ENCODE assay signal across 22 mouse cellular contexts in genomic region chr10:87521646-87522045, GRCm38 (mm10). TPM values are rescaled to one million over a fixed set of nuclear protein-coding genes. Genes with fewer than 3 reads are reported as not detected.
DNase-seq lines count a peak whose midpoint lies in the region; ATAC-seq and TF ChIP-seq lines count a peak whose summit lies in the region.
"Had no signal": no experiment of that assay in that cellular context is flagged by ENCODE, and none has a peak within 500 bp of the region (broad histone marks: within the 10 kb centered on the region; RNA-seq: fewer than 3 reads in every experiment).

Gene Pah (plus strand): TSS chr10:87521795.

- no peaks in the 10 kb centered on the region for H3K36me3 ChIP-seq in heart, embryonic 11.5 days (ENCODE audit: control insufficient read depth, insufficient read depth, low read length)
- no peaks in the 10 kb centered on the region for H3K36me3 ChIP-seq in heart, embryonic 12.5 days
- H3K36me3 ChIP-seq in liver, adult 2 months (ENCODE audit: control insufficient read depth, insufficient read depth, low read length): peaks cover 12% of the 10 kb centered on the region
- no peaks in the 10 kb centered on the region for H3K36me3 ChIP-seq in forebrain, embryonic 12.5 days (replicated peaks)
- H3K36me3 ChIP-seq: heart, embryonic 10.5 days; hindbrain, embryonic 13.5 days; intestine, embryonic 15.5 days; midbrain, embryonic 10.5 days; neural tube, embryonic 15.5 days had no signal

- H3K4me2 ChIP-seq in heart, embryonic 11.5 days: no peak within 1 kb of the TSS
- no peak within 1 kb of the TSS for H3K4me2 ChIP-seq in heart, embryonic 12.5 days
- H3K4me2 ChIP-seq in forebrain, embryonic 12.5 days: no peak within 1 kb of the TSS
- H3K4me2 ChIP-seq: forebrain, embryonic 13.5 days; hindbrain, embryonic 13.5 days; intestine, embryonic 15.5 days; neural tube, embryonic 15.5 days had no signal

- 84% methylated on average over 5 of the region's 5 CpGs for WGBS in heart, embryonic 11.5 days (ENCODE audit: insufficient replicate concordance)
- 70% methylated on average over 5 of the region's 5 CpGs for WGBS in heart, embryonic 12.5 days
- 19% methylated on average over 5 of the region's 5 CpGs for WGBS in liver, adult 2 months
- 93% methylated on average over 5 of the region's 5 CpGs for WGBS in forebrain, embryonic 12.5 days

- H3K4me1 ChIP-seq in heart, embryonic 11.5 days (ENCODE audit: control insufficient read depth, insufficient read depth, low read length): no peaks in the 10 kb centered on the region
- no peaks in the 10 kb centered on the region for H3K4me1 ChIP-seq in heart, embryonic 12.5 days (replicated peaks)
- H3K4me1 ChIP-seq in liver, adult 2 months (ENCODE audit: control insufficient read depth, insufficient read depth, low read length): peaks cover 17% of the 10 kb centered on the region
- H3K4me1 ChIP-seq in forebrain, embryonic 12.5 days: no peaks in the 10 kb centered on the region
- H3K4me1 ChIP-seq: forebrain, embryonic 13.5 days; heart, embryonic 10.5 days; hindbrain, embryonic 13.5 days; intestine, embryonic 15.5 days; midbrain, embryonic 10.5 days; neural tube, embryonic 15.5 days had no signal

- no peak for TF ChIP-seq CTCF in liver, adult 2 months (IDR thresholded peaks at IDR 0.05; ENCODE audit: low read depth, low read length)

- H3K9me3 ChIP-seq in heart, embryonic 11.5 days (replicated peaks; ENCODE audit: control insufficient read depth, low read length): no peaks in the 10 kb centered on the region
- H3K9me3 ChIP-seq in heart, embryonic 12.5 days (replicated peaks): no peaks in the 10 kb centered on the region
- H3K9me3 ChIP-seq in forebrain, embryonic 12.5 days: no peaks in the 10 kb centered on the region
- H3K9me3 ChIP-seq: forebrain, embryonic 13.5 days; heart, embryonic 10.5 days; hindbrain, embryonic 13.5 days; intestine, embryonic 15.5 days; midbrain, embryonic 10.5 days; neural tube, embryonic 15.5 days had no signal

- peaks cover 26% of the 10 kb centered on the region for H3K79me2 ChIP-seq in liver, adult 2 months (ENCODE audit: control insufficient read depth, insufficient read depth, low read length)

- TF ChIP-seq POLR2A in liver, adult 2 months (IDR thresholded peaks at IDR 0.05; ENCODE audit: extremely low read depth, insufficient read depth, low read length): no peak; the same call in 1 of the 2 replicates

- H3K9ac ChIP-seq in heart, embryonic 11.5 days (ENCODE audit: low read depth, low read length): no peak within 1 kb of the TSS
- H3K9ac ChIP-seq in heart, embryonic 12.5 days: no peak within 1 kb of the TSS
- peak within 1 kb of the TSS; percentile 93 for H3K9ac ChIP-seq in liver, adult 2 months (ENCODE audit: low read depth, low read length)
- no peak within 1 kb of the TSS for H3K9ac ChIP-seq in forebrain, embryonic 12.5 days
- H3K9ac ChIP-seq: forebrain, embryonic 13.5 days; hindbrain, embryonic 13.5 days; intestine, embryonic 15.5 days; neural tube, embryonic 15.5 days had no signal

- H3K27me3 ChIP-seq in heart, embryonic 11.5 days (ENCODE audit: control insufficient read depth, insufficient read depth, low read length): no peaks in the 10 kb centered on the region
- H3K27me3 ChIP-seq in heart, embryonic 12.5 days (replicated peaks): no peaks in the 10 kb centered on the region
- no peaks in the 10 kb centered on the region for H3K27me3 ChIP-seq in liver, adult 2 months (ENCODE audit: control insufficient read depth, insufficient read depth, low read length)
- peaks cover 8% of the 10 kb centered on the region; the same call in 1 of the 2 replicates for H3K27me3 ChIP-seq in forebrain, embryonic 12.5 days
- H3K27me3 ChIP-seq: CH12.LX; forebrain, embryonic 13.5 days; hindbrain, embryonic 13.5 days; intestine, embryonic 15.5 days; neural tube, embryonic 15.5 days had no signal

- peak; percentile 12 for DNase-seq in adrenal gland, postnatal 10 days
- DNase-seq in adrenal gland, postnatal 25 days: no peak
- DNase-seq in liver, adult 2 months (ENCODE audit: extremely low read depth, low read depth, low spot score): peak; percentile 99
- no peak for DNase-seq in thymus, postnatal 0 days (ENCODE audit: low spot score)
- no peak for DNase-seq in gastrocnemius, adult 8-10 months (ENCODE audit: low spot score in 2 of 2)
- DNase-seq: cerebellum, adult 2 months; layer of hippocampus, adult 9-11 months; lung, adult 18-20 months; lung, postnatal 36 days; right cerebral cortex, postnatal 4 days; thymus, adult 18-20 months had no signal

- ATAC-seq in heart, embryonic 11.5 days (replicated peaks; ENCODE audit: insufficient number of reproducible peaks, low FRiP score, low TSS enrichment): 0 out of 2 replicates have a peak, but pooled peaks have one; percentile 35
- ATAC-seq in heart, embryonic 12.5 days (ENCODE audit: insufficient number of reproducible peaks, low FRiP score): no peak
- ATAC-seq in forebrain, embryonic 12.5 days (ENCODE audit: low FRiP score): no peak
- ATAC-seq: forebrain, embryonic 13.5 days; intestine, embryonic 15.5 days had no signal

- no peak within 1 kb of the TSS for H3K4me3 ChIP-seq in heart, embryonic 11.5 days (ENCODE audit: low read depth, low read length)
- H3K4me3 ChIP-seq in heart, embryonic 12.5 days: no peak within 1 kb of the TSS
- H3K4me3 ChIP-seq in liver, adult 2 months (ENCODE audit: insufficient read depth, low read depth, low read length): peak within 1 kb of the TSS; percentile 98
- no peak within 1 kb of the TSS for H3K4me3 ChIP-seq in forebrain, embryonic 12.5 days (replicated peaks)
- H3K4me3 ChIP-seq: forebrain, embryonic 13.5 days; heart, embryonic 10.5 days; hindbrain, embryonic 13.5 days; intestine, embryonic 15.5 days; midbrain, embryonic 10.5 days; neural tube, embryonic 15.5 days had no signal

- H3K27ac ChIP-seq in heart, embryonic 11.5 days (ENCODE audit: low read depth, low read length): no peak within 1 kb of the TSS
- H3K27ac ChIP-seq in heart, embryonic 12.5 days (ENCODE audit: poor library complexity, severe bottlenecking): no peak within 1 kb of the TSS
- H3K27ac ChIP-seq in liver, adult 2 months (replicated peaks; ENCODE audit: insufficient read depth, low read depth, low read length): peak within 1 kb of the TSS; percentile 99
- H3K27ac ChIP-seq in forebrain, embryonic 12.5 days: no peak within 1 kb of the TSS
- H3K27ac ChIP-seq: forebrain, embryonic 13.5 days; heart, embryonic 10.5 days; hindbrain, embryonic 13.5 days; intestine, embryonic 15.5 days; midbrain, embryonic 10.5 days; neural tube, embryonic 15.5 days had no signal

RNA-seq across cellular contexts. Expression of gene Pah, which starts in this region (rescaled TPM):
- 10 to 100 TPM; 25.9 to 64.4 TPM for total RNA-seq in adrenal gland, postnatal 10 days (2021)
- 4.9 TPM in 1 of 2 replicates, not detected in the other for total RNA-seq in adrenal gland, postnatal 25 days (2021)
- 0.18 and 0.31 TPM in 2 replicates for polyA plus RNA-seq in heart, embryonic 11.5 days (2014; fragmentation: Nextera tagmentation; extraction: Ambion mirVana)
- polyA plus RNA-seq in heart, embryonic 12.5 days (2016; fragmentation: Nextera tagmentation; extraction: Ambion mirVana): not detected in 2 replicates
- total RNA-seq in liver, adult 2 months (2014; rRNA removed): 1,376 and 1,431 TPM in 2 replicates
- polyA plus RNA-seq in liver, adult 2 months (2012; rRNA removed): 489 and 575 TPM in 2 replicates
- polyA plus RNA-seq in thymus, postnatal 0 days (2015; fragmentation: Nextera tagmentation; extraction: Ambion mirVana): 0.31 and 0.88 TPM in 2 replicates
- total RNA-seq in gastrocnemius, adult 8-10 months (2022): under 1 TPM in 1 of 4 experiments, not detected in 3; 0.72 TPM
- 0.12 TPM in 1 of 2 replicates, not detected in the other for polyA plus RNA-seq in forebrain, embryonic 12.5 days (2016; fragmentation: Nextera tagmentation; extraction: Ambion mirVana)
- total RNA-seq: CH12.LX had no signal
- polyA plus RNA-seq: embryonic facial prominence, embryonic 14.5 days; forebrain, embryonic 13.5 days; hindbrain, embryonic 13.5 days; neural tube, embryonic 15.5 days had no signal

Comparison
In these comparisons a context has a peak if more than half of its experiments do, and no peak if none do; other contexts are left out.
1. RNA of gene Pah (total RNA-seq): 1,376 to 1,431 TPM in liver, adult 2 months; 25.9 to 64.4 TPM in adrenal gland, postnatal 10 days, 0.72 TPM in gastrocnemius, adult 8-10 months and 4.9 TPM in adrenal gland, postnatal 25 days; every median in the first group is over 10 times any median in the second.
2. RNA of gene Pah (polyA plus RNA-seq): 489 to 575 TPM in liver, adult 2 months; 0.31 to 0.88 TPM in thymus, postnatal 0 days, 0.18 to 0.31 TPM in heart, embryonic 11.5 days, 0.12 TPM in forebrain, embryonic 12.5 days and not detected in heart, embryonic 12.5 days; every median in the first group is over 100 times any median in the second.
3. DNase-seq: peak in adrenal gland, postnatal 10 days (single experiment) and liver, adult 2 months (single experiment); none in adrenal gland, postnatal 25 days (single experiment), thymus, postnatal 0 days (single experiment) and gastrocnemius, adult 8-10 months (0 of 2).
4. Peak in ATAC-seq in heart, embryonic 11.5 days; RNA of the gene not detected or under 1 TPM.